Mouse (Mus musculus) MEL (cell line): Measurements from ENCODE around the gene Gm7945. TPM values are rescaled to one million over a fixed set of nuclear protein-coding genes. Genes with fewer than 3 reads are reported as not detected.
"Not testable (repeated sequence)": the region's sequence is repeated elsewhere in the genome, so short reads cannot be mapped to it uniquely, and the experiment has no call there.

Experiments used
- DNase-seq: peaks from one replicate; pipeline ENCODE4 v3.0.0; 2011; ENCODE audit warnings: low read depth, low spot score
- H3K27ac ChIP-seq: 2 replicates; pipeline ENCODE4 v1.5.1; 2012; ENCODE audit warnings: low read depth, mild to moderate bottlenecking, control low read depth, low read length, moderate library complexity; ENCODE audit not compliant: control insufficient read depth
- H3K27me3 ChIP-seq, 2 experiments: fragments of 150-350 bp in 1 of 2; sonication (generic) in 1 of 2; 2 replicates each; pipeline ENCODE4 v1.6.1; 2012; ENCODE audit warnings: low read length in 2 of 2, mild to moderate bottlenecking in 2 of 2, improper control_type of control experiment in 1 of 2, moderate library complexity in 1 of 2; ENCODE audit not compliant: insufficient read depth in 2 of 2, control insufficient read depth in 1 of 2
- H3K36me3 ChIP-seq, 2 experiments: 2 replicates each; pipeline ENCODE4 v1.6.1; 2012 to 2014; ENCODE audit warnings: low read length in 2 of 2, improper control_type of control experiment in 1 of 2, inconsistent platforms in 1 of 2, mild to moderate bottlenecking in 1 of 2; ENCODE audit not compliant: insufficient read depth in 2 of 2, control insufficient read depth in 1 of 2
- H3K4me1 ChIP-seq, 2 experiments: fragments of 150-350 bp in 1 of 2; sonication (generic) in 1 of 2; 2 replicates each; pipeline ENCODE4 v1.6.1; 2012; ENCODE audit warnings: low read length in 2 of 2, improper control_type of control experiment in 1 of 2, mild to moderate bottlenecking in 1 of 2; ENCODE audit not compliant: insufficient read depth in 2 of 2, control insufficient read depth in 1 of 2
- H3K4me3 ChIP-seq, 2 experiments: fragments of 150-350 bp in 1 of 2; sonication (generic) in 1 of 2; 2 replicates each; pipeline ENCODE4 v1.5.1; 2012; ENCODE audit warnings: low read depth in 2 of 2, low read length in 2 of 2, mild to moderate bottlenecking in 2 of 2, moderate library complexity in 2 of 2, control low read depth in 1 of 2, improper control_type of control experiment in 1 of 2; ENCODE audit not compliant: control insufficient read depth in 1 of 2, insufficient read depth in 1 of 2
- H3K79me2 ChIP-seq: 2 replicates; pipeline ENCODE4 v1.6.1; 2012; ENCODE audit warnings: mild to moderate bottlenecking, low read length, moderate library complexity; ENCODE audit not compliant: control insufficient read depth, poor library complexity, insufficient read depth
- H3K9ac ChIP-seq: 2 replicates; pipeline ENCODE4 v1.6.1; 2012; ENCODE audit warnings: low read depth, mild to moderate bottlenecking, control low read depth, low read length, moderate library complexity; ENCODE audit not compliant: control insufficient read depth, poor library complexity, severe bottlenecking
- H3K9me3 ChIP-seq: fragments of 150-350 bp; sonication (generic); replicated peaks from 2 replicates; pipeline ENCODE4 v1.6.1; 2012; ENCODE audit warnings: mild to moderate bottlenecking, low read length, improper control_type of control experiment, moderate library complexity; ENCODE audit not compliant: insufficient read depth
- polyA plus RNA-seq, 2 experiments: library from polyadenylated mRNA; stranded (reverse) in 1 of 2; unstranded in 1 of 2; fragments of >175 nt in 1 of 2; fragments of >200 nt in 1 of 2; gene quantifications; 2 replicates each; pipeline versions ENCODE4 v1.2.1 to v1.2.4; 2012; ENCODE audit warnings: low replicate concordance in 2 of 2, low read depth in 1 of 2; ENCODE audit not compliant: insufficient read length in 2 of 2, insufficient read depth in 1 of 2, missing spikeins in 1 of 2
- total RNA-seq: library from RNA; depleted of rRNA; stranded (reverse); fragments of 300-350 nt; gene quantifications from 2 replicates; pipeline ENCODE4 v1.2.3, GENCODE M21; 2012; rRNA removed

Gene Gm7945
- not detected in 2 replicates for total RNA-seq
- polyA plus RNA-seq: not detected

GRCm38 (mm10) chr14:41386279-41386678, at the start of gene Gm7945:
Gm7945 (minus strand) TSS chr14:41386379.
- H3K79me2 ChIP-seq, H3K27me3 ChIP-seq, H3K4me3 ChIP-seq, H3K9me3 ChIP-seq, H3K4me1 ChIP-seq, H3K27ac ChIP-seq, DNase-seq, H3K36me3 ChIP-seq, H3K9ac ChIP-seq: not testable (repeated sequence)

DNA sequence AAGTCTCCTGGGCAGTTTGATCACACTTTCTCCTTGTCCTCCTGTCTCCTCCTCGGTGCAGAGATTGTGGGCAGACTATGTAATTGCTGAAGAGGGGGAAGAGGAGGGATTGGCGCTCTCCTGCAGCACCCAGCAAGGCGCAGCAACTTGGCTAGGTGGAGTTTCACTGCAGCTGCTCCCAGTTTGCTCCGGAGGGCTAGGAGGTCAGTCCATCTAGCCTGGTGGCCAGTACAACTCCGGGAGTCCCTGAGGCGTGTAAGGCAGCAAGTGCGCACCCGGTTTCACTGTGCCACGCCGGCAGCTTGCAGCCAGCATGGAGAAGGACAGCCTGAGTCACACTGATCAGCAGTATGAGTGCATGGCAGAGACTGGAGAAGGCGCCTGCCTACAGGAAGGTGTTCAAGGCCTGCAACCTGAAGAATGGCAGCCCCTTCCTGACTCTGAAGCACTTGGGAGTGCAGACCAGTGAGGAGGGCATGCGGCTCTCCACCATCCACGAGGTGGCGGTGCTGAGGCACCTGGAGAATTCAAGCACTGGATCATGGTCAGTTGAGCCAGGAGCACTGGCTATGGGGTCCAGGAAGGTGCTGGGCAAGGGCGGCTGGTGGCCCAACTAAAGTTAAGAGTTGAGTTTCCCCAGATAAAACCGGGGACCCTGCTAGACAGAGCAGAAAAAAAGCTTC, 39.4 kb upstream of the Gm7945 start:
- H3K36me3 ChIP-seq, H3K9me3 ChIP-seq, H3K27me3 ChIP-seq, H3K4me3 ChIP-seq, H3K79me2 ChIP-seq, H3K27ac ChIP-seq, H3K9ac ChIP-seq, DNase-seq, H3K4me1 ChIP-seq: not testable (repeated sequence)

GRCm38 (mm10) chr14:41424694-41425093, 38.5 kb upstream of the Gm7945 start:
- not testable (repeated sequence) for H3K4me3 ChIP-seq, H3K36me3 ChIP-seq, H3K27me3 ChIP-seq, H3K9ac ChIP-seq, H3K4me1 ChIP-seq, H3K27ac ChIP-seq, H3K9me3 ChIP-seq, H3K79me2 ChIP-seq, DNase-seq

DNA sequence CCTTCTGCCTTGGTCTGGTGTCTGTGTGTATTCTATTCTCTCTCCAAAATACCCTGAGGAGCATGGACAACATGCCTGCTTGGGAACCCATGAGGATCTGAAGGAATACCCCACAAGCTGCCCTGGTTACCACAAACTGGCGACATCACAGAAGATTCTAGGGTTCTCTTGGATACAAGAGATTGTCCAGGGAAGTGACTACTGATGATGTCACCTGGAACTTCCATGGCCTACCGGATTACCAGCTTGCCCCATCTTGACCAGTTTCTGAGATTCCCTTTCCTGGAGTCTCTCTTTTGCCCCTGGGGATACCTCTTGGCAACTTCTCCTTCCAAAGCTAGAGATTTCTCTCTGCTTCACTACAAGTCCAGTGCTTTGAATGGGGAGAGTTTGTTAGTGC, 22.0 kb upstream of the Gm7945 start, which contains the start of gene Gm6482:
Gene Gm6482 (minus strand): TSS at position 101 of the 400 bp plus-strand sequence.
- H3K36me3 ChIP-seq, DNase-seq, H3K9ac ChIP-seq, H3K27ac ChIP-seq, H3K4me3 ChIP-seq, H3K79me2 ChIP-seq, H3K27me3 ChIP-seq, H3K9me3 ChIP-seq, H3K4me1 ChIP-seq: not testable (repeated sequence)

GRCm38 (mm10) chr14:41348309-41348708, 37.9 kb downstream of the Gm7945 start, which contains the start of gene Gm5798:
Gm5798 (plus strand) TSS chr14:41348609.
- not testable (repeated sequence) for H3K36me3 ChIP-seq, H3K27ac ChIP-seq, H3K79me2 ChIP-seq, H3K4me1 ChIP-seq, H3K27me3 ChIP-seq, H3K9me3 ChIP-seq, H3K9ac ChIP-seq, H3K4me3 ChIP-seq, DNase-seq

Other genes with a start within 250 kb of the Gm7945 start
- gene Mbl1, start 234.9 kb downstream of the Gm7945 start, total RNA-seq: not detected in 2 replicates
- gene Mbl1, start 234.9 kb downstream of the Gm7945 start, polyA plus RNA-seq: not detected
- not detected in 2 replicates for gene Sftpd, start 201.2 kb downstream of the Gm7945 start, total RNA-seq
- not detected for gene Sftpd, start 201.2 kb downstream of the Gm7945 start, polyA plus RNA-seq
- not detected in 2 replicates for gene Gm2832, start 107.6 kb downstream of the Gm7945 start, total RNA-seq
- gene Gm2832, start 107.6 kb downstream of the Gm7945 start, polyA plus RNA-seq: not detected
- gene Gm5798, start 37.8 kb downstream of the Gm7945 start, total RNA-seq: 0.10 and 0.12 TPM in 2 replicates
- gene Gm5798, start 37.8 kb downstream of the Gm7945 start, polyA plus RNA-seq: under 1 TPM in 1 of 2 experiments, not detected in 1; 0.15 TPM
- gene Gm6482, start 21.9 kb upstream of the Gm7945 start, total RNA-seq: not detected in 2 replicates
- not detected for gene Gm6482, start 21.9 kb upstream of the Gm7945 start, polyA plus RNA-seq
- gene Gm7954, start 67.1 kb upstream of the Gm7945 start, total RNA-seq: not detected in 2 replicates
- gene Gm7954, start 67.1 kb upstream of the Gm7945 start, polyA plus RNA-seq: not detected
- gene Gm3486, start 103.1 kb upstream of the Gm7945 start, total RNA-seq: not detected in 2 replicates
- not detected for gene Gm3486, start 103.1 kb upstream of the Gm7945 start, polyA plus RNA-seq
- not detected in 2 replicates for gene Gm7970, start 169.2 kb upstream of the Gm7945 start, total RNA-seq
- gene Gm7970, start 169.2 kb upstream of the Gm7945 start, polyA plus RNA-seq: not detected
- gene 1700049E17Rik2, start 186.8 kb upstream of the Gm7945 start, total RNA-seq: not detected in 2 replicates
- gene 1700049E17Rik2, start 186.8 kb upstream of the Gm7945 start, polyA plus RNA-seq: not detected
- not detected in 2 replicates for gene Gm3072, start 238.2 kb upstream of the Gm7945 start, total RNA-seq
- gene Gm3072, start 238.2 kb upstream of the Gm7945 start, polyA plus RNA-seq: not detected